Mouse (Mus musculus) NIH3T3 (cell line): Measurements from ENCODE around the gene Cpne5.

Experiments
- DNase-seq: peaks from one replicate; pipeline ENCODE4 v3.0.0-alpha.2; 2012; ENCODE audit warnings: low read depth

Gene Cpne5

GRCm38 (mm10) chr17:29168996-29169601, 68.9 kb downstream of the Cpne5 start:
- peak; percentile 30 for DNase-seq

- DNase-seq, result no peak
Measured at GRCm38 (mm10) chr17:29168438-29168837, 69.5 kb downstream of the Cpne5 start.

DNA sequence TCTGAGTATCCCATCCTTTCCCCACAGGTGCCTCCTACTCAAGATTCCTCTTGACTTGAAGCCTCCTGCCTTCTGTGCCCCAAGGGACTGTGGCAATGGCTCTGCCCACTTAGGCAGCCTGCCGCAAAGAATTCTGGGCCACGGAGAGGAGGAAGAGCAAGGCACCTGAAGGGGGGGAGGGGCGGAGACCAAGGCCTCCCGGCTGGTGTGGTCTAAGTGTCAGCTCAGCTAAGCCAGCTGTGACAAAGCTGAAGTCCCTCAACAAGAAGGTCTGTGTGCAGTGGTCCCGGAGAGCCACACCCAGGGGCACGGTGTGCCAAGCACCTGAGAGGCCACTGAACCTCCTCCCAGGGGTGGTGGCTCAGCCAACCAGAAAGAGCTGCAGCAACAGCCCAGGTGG, 70.6 kb downstream of the Cpne5 start:
- no peak for DNase-seq

DNA sequence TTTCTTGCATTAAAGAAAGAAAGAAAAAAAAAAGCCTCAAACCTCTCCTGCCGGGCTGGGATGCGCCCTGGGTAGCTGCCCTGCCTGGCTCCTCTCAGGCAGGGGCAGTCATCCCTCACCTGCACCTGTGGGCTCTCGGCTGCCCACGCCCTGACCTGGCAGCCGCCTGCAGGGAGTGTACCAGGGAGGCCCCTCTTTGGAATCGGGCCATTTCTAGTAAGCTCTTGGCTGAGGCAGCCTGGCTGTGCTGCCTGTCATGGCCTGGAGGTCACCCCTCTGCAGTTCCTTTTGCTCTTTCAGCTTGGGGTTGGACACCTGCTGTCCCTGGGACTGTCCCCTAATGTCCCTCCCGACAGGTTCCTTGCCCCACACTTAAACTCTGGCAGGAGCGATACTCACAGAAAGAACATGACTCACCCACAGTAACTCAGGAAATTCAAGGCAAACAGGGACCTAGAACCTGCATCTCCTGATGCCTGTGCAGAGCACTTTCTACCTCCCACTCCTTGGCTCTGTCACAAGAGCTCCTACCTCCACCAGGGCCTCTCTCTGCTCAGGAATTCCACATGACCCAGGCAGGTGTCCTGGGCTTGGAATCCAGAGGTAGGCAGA, 71.9 kb downstream of the Cpne5 start:
- no peak for DNase-seq

- DNase-seq, result no peak
Measured at GRCm38 (mm10) chr17:29165452-29165851, 72.5 kb downstream of the Cpne5 start.

GRCm38 (mm10) chr17:29164469-29165111, 73.4 kb downstream of the Cpne5 start:
- DNase-seq, result no peak

GRCm38 (mm10) chr17:29162334-29162733, 75.6 kb downstream of the Cpne5 start:
- no peak for DNase-seq

DNA sequence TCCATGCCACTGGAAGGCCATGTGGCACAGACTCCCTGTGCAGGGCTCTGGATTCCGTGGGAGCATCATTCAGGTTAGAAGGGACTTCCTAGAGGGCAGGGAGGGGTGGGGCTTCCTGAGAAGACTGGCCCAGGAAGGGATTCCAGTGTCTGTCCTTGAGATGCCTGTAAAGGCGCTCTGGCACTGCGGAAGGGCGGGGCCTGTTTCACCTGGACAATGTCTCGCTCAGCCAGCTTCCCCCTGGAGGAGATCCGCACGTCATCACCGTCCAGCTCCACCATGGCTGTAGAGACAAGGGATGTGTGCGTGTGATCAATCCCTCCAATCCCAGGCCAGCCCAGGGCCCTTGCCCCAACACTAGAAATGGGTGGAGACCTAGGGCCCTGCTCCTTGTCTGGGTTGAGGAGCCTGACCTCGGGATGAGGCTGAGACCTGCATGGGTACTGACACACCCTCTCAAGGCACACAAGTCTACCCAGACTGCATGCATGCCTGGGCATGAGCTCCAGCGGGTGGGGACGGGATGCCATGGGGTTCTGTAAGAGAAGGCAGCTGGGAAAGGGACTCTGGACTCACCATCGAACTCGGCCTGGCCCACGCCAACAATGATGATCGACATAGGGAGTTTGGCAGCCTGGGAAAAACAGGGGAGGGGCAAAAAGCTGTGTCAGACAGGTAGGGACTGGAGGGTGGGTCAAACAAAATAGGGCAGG, 78.1 kb downstream of the Cpne5 start:
- DNase-seq, result no peak

GRCm38 (mm10) chr17:29159320-29159719, 78.6 kb downstream of the Cpne5 start:
- no peak for DNase-seq

DNA sequence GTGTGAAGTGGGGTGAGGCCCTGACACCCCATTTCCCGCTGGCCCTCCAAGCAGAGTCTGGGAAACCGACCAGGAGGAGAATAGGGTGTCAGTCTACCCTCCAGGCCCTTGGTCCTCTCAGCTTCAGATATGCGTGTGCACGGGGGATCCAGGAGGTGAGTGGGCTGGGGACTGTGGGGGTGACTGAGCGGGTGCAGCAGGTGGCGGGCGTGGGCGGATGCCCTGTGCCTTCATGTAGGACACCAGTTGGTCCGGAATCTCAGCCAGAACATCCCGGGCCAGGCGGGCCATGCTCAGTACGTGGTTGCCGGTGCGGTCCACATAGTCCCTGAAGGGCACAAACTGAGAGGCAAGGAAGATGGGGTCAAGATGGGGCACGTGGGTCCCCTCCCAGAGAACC, 79.1 kb downstream of the Cpne5 start:
- no peak for DNase-seq

GRCm38 (mm10) chr17:29156866-29157265, 81.1 kb downstream of the Cpne5 start:
- DNase-seq, result peak; percentile 30

DNA sequence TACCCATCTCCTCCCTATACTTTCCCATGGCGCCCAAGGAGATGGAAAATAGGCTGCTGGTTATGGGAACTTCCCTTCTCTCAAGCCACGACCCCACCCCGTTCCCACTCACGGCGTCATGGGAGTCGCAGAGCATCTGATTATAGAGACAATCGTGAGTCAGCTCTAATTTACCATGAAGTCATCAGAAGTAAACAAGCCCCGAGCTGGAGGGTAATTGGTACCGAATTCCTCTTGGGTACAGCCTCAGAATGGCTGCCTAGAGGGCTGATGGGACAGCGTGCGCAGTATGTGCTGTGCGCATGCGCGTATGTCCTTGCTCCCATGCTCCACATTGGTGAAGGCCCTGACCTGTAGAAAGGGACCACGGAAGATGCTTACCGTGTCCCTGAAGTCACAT, 81.6 kb downstream of the Cpne5 start:
- no peak for DNase-seq

- DNase-seq, result no peak
Measured at GRCm38 (mm10) chr17:29155355-29156135, 82.4 kb downstream of the Cpne5 start.

DNA sequence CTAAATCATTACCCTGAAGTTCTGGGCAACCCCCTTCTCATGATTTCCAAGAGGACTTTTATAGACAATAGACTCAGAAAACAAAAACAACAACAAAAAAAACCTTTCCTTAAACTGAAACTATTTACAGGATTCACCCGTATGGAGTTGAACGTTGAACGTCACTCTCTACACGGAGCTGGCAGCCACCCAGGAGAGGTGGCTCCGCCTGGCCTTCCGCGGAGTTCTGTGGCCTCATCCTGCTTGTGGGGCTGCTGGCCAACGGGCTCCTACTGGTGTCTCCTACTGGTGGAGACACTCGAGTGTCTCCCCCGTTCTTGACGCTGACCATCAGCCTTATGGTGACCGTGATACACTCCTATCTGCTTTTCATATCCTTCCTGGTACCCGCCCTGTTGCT, 83.7 kb downstream of the Cpne5 start:
- DNase-seq, result no peak

DNA sequence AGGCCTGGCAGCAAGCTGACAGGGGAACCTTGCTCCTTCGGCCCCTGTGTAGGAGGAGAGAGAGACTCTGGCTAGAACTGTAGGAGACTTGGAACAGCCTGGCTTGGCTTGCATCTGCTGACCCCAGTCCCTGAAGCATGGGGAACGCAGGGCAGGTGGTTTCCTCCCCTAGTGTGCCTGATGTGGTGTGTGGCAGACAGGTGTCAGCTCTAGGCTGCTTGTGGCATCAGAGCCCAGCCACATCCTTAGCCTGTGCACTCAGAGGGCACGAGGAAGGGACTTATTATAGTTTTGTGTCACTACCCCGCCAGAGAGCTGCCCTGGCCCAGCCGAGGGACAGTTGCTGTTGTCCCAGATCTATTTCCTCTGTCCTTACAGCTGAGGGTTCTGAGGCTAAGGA, 85.4 kb downstream of the Cpne5 start:
- no peak for DNase-seq

DNA sequence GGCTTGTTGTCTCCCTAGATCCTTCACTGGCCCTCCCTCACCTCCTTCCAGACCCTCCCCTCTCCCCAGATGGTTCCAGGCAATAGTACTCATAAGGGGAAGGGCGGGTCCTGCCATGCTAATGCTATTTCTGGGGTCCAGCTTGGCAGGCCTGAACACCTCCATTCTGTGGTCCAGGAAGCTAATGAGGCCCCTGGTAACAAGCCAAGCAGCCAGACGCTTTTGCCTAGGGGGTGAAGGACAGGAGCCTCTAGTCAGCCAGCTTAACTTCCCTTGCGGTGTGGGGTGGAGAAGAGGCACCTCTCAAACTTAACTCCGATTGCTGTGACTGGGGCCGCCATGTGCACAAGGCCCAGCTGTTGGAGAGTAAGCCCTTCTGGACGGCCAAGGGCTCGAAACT, 88.2 kb downstream of the Cpne5 start:
- no peak for DNase-seq

GRCm38 (mm10) chr17:29147773-29148172, 90.2 kb downstream of the Cpne5 start:
- DNase-seq, result no peak

DNA sequence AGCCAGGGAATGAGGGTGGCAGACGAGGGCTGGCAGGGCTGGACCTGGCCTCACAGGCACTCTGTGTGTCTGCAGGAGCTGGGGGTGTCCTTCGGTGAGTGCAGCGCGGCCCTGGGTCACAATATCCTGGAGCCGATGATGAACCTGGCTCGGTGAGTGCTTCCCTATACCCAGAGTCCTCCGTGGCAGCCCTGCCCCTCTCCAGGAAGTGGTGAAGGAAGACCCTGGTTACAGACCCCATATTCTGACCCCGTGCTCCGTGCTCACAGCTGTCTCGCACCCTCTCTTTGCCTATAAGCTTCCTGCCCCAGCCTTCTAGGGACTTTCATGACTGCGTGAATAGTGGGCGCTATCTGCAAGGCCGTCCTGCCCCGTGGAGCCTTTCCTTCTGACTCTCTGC, 90.7 kb downstream of the Cpne5 start:
- DNase-seq, result no peak

GRCm38 (mm10) chr17:29145101-29145500, 92.9 kb downstream of the Cpne5 start:
- no peak for DNase-seq

DNA sequence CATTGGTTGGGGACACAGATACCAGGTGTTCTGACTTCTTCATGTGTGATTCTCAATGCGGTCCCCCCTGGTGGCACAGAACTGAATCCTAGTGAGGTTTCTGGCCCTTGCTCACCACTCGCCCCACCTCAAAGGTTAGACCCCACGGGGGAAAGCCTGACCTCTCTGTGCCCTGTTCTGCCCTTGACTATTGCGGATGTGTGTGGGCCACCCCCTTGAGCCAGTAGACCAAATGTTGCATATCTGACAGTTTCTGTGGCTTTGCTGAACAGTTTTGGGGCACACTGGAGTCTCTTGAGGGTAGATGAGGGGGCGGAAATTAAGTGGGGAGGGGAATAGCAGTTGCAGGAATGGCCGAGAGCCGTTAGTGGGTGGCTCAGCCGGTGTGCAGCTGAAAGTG, 94.7 kb downstream of the Cpne5 start:
- no peak for DNase-seq

GRCm38 (mm10) chr17:29141577-29141976, 96.4 kb downstream of the Cpne5 start:
- no peak for DNase-seq

DNA sequence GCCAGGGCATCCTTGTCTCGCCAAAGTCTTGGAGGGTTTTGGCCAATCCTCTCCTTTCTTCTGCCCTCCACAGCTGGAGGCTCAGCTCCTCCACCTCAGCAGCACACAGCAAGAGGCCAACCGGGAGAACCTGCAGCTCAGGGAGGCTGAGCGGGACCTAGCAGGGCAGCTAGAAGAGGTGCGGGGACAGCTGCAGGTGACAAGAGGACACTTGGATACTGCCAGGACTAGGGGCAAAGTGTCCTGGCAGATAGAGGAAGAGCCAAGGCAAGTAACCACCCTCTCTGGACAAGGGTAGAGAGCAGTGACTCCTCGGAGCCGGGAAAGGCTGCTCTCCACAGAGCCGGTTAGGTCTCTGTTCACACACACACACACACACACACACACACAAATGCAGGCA, 100.1 kb downstream of the Cpne5 start:
- no peak for DNase-seq
